Mouse (Mus musculus) erythroblast, embryonic 14.5 days (primary cell): ENCODE measurements around the gene Gfod1.

Source experiments
- GATA1 ChIP-seq: IDR thresholded peaks from 2 replicates; pipeline ENCODE4 v1.6.1; 2012; ENCODE audit warnings: low read length, inconsistent platforms, mixed read lengths
- TAL1 ChIP-seq: IDR thresholded peaks from 3 replicates; pipeline ENCODE4 v1.6.1; 2012; ENCODE audit warnings: low read length, inconsistent platforms, mixed read lengths

DNA sequence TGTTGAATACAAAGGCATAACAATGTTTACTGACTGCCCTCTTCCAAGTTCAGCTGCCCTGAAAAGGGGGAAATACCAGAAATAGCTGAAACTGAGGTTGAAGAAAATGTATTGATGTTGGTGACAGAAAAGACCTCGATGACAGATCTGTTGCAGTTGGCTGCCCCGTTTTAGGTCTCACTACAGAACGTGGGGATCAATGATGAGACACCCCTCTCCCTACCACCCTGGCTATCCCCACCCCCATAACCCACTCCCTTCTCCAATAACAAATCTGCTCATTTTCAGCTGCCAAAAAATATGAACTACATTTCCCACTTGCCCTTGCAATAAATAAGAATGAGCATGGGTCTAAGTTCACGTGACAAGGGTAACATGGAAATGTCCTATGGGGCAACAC lies 73.1 kb downstream of the Gfod1 start:
- TF ChIP-seq TAL1: no peak
- TF ChIP-seq GATA1: no peak
